Mouse (Mus musculus) megakaryocyte, adult 5-6 weeks (primary cell): ENCODE measurements around the gene Rpl38. TPM values are rescaled to one million over a fixed set of nuclear protein-coding genes. Genes with fewer than 3 reads are reported as not detected.

ENCODE experiments used
- ATAC-seq: 2 replicates; pipeline ENCODE4 v1.8.0; 2016; ENCODE audit warnings: mild to moderate bottlenecking, inconsistent platforms; ENCODE audit not compliant: poor library complexity, severe bottlenecking
- total RNA-seq, 2 experiments: library from RNA; stranded (forward) in 1 of 2; stranded (reverse) in 1 of 2; fragments of 153-499, 151-499 nt in 1 of 2; fragments of 221-1000, 200-1000 nt in 1 of 2; gene quantifications; 2 replicates each; pipeline versions ENCODE4 v1.2.3 to v1.2.4; 2015 to 2017

Gene Rpl38
- total RNA-seq (2015), result 716 and 867 TPM in 2 replicates
- total RNA-seq (2017), result 2,870 and 3,242 TPM in 2 replicates

- ATAC-seq, result peak; percentile 85
Measured at GRCm38 (mm10) chr11:114668301-114668710, at the start of gene Rpl38. Rpl38 (plus strand) TSS chr11:114668524.

- no peak for ATAC-seq
Measured at GRCm38 (mm10) chr11:114618697-114619417, 49.5 kb upstream of the Rpl38 start.

GRCm38 (mm10) chr11:114626071-114626690 lies 42.1 kb upstream of the Rpl38 start:
- no peak for ATAC-seq

GRCm38 (mm10) chr11:114627036-114627435 lies 41.3 kb upstream of the Rpl38 start:
- ATAC-seq, result no peak

GRCm38 (mm10) chr11:114628032-114628431 lies 40.3 kb upstream of the Rpl38 start:
- no peak for ATAC-seq

GRCm38 (mm10) chr11:114630044-114630443 lies 38.3 kb upstream of the Rpl38 start:
- ATAC-seq, result no peak

GRCm38 (mm10) chr11:114632266-114632665 lies 36.1 kb upstream of the Rpl38 start:
- no peak for ATAC-seq

- ATAC-seq, result peak; percentile 93
Measured at GRCm38 (mm10) chr11:114636292-114636691, 32.0 kb upstream of the Rpl38 start.

GRCm38 (mm10) chr11:114636727-114637505 lies 31.4 kb upstream of the Rpl38 start:
- ATAC-seq, result no peak

- ATAC-seq, result no peak
Measured at GRCm38 (mm10) chr11:114638647-114639290, 29.6 kb upstream of the Rpl38 start.

- no peak for ATAC-seq
Measured at GRCm38 (mm10) chr11:114639681-114640103, 28.6 kb upstream of the Rpl38 start.

- ATAC-seq, result no peak
Measured at GRCm38 (mm10) chr11:114640658-114641057, 27.7 kb upstream of the Rpl38 start.

- no peak for ATAC-seq
Measured at GRCm38 (mm10) chr11:114641136-114641535, 27.2 kb upstream of the Rpl38 start.

- ATAC-seq, result no peak
Measured at GRCm38 (mm10) chr11:114642184-114642583, 26.1 kb upstream of the Rpl38 start.

GRCm38 (mm10) chr11:114642926-114643325 lies 25.4 kb upstream of the Rpl38 start:
- no peak for ATAC-seq

- ATAC-seq, result no peak
Measured at GRCm38 (mm10) chr11:114644122-114644521, 24.2 kb upstream of the Rpl38 start.

GRCm38 (mm10) chr11:114649510-114649909 lies 18.8 kb upstream of the Rpl38 start:
- ATAC-seq, result no peak

GRCm38 (mm10) chr11:114652531-114652930 lies 15.8 kb upstream of the Rpl38 start:
- ATAC-seq, result no peak

GRCm38 (mm10) chr11:114653664-114654063 lies 14.7 kb upstream of the Rpl38 start:
- peak; percentile 53 for ATAC-seq

GRCm38 (mm10) chr11:114654552-114654951 lies 13.8 kb upstream of the Rpl38 start:
- ATAC-seq, result no peak
